Mouse (Mus musculus): ENCODE results near the gene Cyp4f40.
"Not testable (repeated sequence)": the region's sequence is repeated elsewhere in the genome, so short reads cannot be mapped to it uniquely, and the experiment has no call there.

The Cyp4f40 gene

GRCm38 (mm10) chr17:32658712-32659111 is at the start of gene Cyp4f40:
Gene Cyp4f40 (plus strand): TSS chr17:32658900.
- no peak for DNase-seq (ENCODE audit: low spot score in 2 of 2)

- not testable (repeated sequence) for DNase-seq (ENCODE audit: low spot score in 2 of 2)
These were observed 48.5 kb upstream of the Cyp4f40 start for GRCm38 (mm10) chr17:32610231-32610630.

- DNase-seq (ENCODE audit: low spot score in 2 of 2) = no peak
These were observed 47.8 kb upstream of the Cyp4f40 start for GRCm38 (mm10) chr17:32610896-32611295.

GRCm38 (mm10) chr17:32612417-32612816 is 46.3 kb upstream of the Cyp4f40 start:
- DNase-seq (ENCODE audit: low spot score in 2 of 2) = no peak

- DNase-seq (ENCODE audit: low spot score in 2 of 2) = no peak
These were observed 41.4 kb upstream of the Cyp4f40 start for GRCm38 (mm10) chr17:32617252-32617651.

- DNase-seq (ENCODE audit: low spot score in 2 of 2) = not testable (repeated sequence)
These were observed 37.7 kb upstream of the Cyp4f40 start, which contains the start of gene Cyp4f37 for GRCm38 (mm10) chr17:32621018-32621417. Gene Cyp4f37 (plus strand): TSS chr17:32621309.

DNA sequence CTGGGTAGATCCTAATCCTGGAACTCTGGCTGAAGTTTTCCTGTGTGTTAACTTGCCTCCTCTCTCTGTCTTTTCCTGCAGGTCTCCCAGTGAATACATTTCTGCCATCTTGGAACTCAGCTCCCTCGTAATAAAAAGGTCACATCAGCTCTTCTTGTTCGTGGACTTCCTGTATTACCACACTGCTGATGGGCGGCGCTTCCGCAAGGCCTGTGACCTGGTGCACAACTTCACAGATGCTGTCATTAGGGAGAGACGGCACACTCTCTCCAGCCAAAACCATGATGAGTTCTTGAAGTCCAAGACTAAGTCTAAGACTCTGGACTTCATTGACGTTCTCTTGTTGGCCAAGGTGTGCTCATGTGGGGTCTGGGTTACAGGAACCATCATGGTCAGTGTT is 29.0 kb upstream of the Cyp4f40 start:
- DNase-seq (ENCODE audit: low spot score in 2 of 2) = not testable (repeated sequence)

- no peak for DNase-seq (ENCODE audit: low spot score in 2 of 2)
These were observed 26.8 kb upstream of the Cyp4f40 start for GRCm38 (mm10) chr17:32631936-32632335.

- DNase-seq (ENCODE audit: low spot score in 2 of 2) = not testable (repeated sequence)
These were observed 24.3 kb upstream of the Cyp4f40 start for GRCm38 (mm10) chr17:32634242-32634971.

DNA sequence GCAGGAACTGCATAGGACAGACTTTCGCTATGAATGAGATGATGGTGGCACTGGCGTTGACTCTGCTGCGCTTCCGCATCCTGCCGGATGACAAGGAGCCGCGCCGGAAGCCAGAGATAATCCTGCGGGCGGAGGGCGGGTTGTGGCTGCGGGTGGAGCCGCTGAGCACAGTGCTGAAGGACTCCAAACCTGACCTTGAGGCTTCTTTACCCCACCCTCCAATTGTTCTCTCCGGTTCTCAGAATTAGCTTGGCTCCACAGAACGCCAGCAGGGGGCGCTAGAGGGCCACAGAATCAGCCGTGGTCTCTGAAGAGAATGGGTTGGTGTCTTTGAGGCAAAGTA is 23.8 kb upstream of the Cyp4f40 start:
- peak; percentile 88 to 92 for DNase-seq (ENCODE audit: low spot score in 2 of 2)

GRCm38 (mm10) chr17:32636341-32636740 is 22.4 kb upstream of the Cyp4f40 start:
- no peak for DNase-seq (ENCODE audit: low spot score in 2 of 2)

DNA sequence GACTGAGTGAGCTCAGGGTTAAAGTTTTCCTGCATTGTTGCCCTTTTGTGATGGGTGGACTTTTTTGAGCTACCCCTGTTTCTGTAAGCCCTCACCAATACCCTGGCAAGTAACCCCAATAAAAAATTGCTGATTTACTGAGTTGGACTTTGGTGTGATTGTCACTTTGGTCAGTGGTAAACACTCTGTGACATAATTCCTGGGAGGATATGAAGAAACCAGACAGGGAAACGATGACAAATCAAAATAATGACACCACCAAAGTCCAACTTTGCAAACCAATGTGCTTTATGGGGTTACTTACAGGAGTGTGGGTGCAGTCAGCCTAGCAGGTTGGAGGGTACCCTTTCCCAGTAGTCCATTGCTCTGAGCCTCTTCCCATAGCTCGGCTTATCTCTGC is 21.5 kb upstream of the Cyp4f40 start:
- no peak for DNase-seq (ENCODE audit: low spot score in 2 of 2)

- DNase-seq (ENCODE audit: low spot score in 2 of 2) = no peak
These were observed 12.1 kb upstream of the Cyp4f40 start for GRCm38 (mm10) chr17:32646631-32647030.

DNA sequence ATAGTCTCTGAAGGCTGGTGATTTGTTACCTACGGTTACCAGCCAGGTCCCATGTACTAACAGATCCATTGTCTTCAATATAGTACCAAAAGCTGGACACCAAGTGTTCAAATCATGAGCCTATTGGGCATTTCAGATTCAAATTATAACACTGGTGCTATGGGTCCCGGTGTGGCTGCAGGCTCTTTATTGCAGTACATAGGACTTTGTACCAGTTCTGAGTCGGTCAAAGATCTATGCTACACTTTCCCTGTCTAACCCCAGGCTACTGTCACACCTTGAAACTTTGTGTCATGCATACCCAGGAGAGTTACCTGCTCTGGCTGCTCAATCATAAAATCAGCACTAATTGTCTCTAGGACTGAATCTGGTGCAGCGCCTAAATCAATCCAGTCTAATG is 4.8 kb upstream of the Cyp4f40 start:
- no peak for DNase-seq (ENCODE audit: low spot score in 2 of 2)

- DNase-seq (ENCODE audit: low spot score in 2 of 2) = no peak
These were observed 1.7 kb upstream of the Cyp4f40 start for GRCm38 (mm10) chr17:32657041-32657440.

- no peak for DNase-seq (ENCODE audit: low spot score in 2 of 2)
These were observed 454 bp upstream of the Cyp4f40 start for GRCm38 (mm10) chr17:32658246-32658645.

DNA sequence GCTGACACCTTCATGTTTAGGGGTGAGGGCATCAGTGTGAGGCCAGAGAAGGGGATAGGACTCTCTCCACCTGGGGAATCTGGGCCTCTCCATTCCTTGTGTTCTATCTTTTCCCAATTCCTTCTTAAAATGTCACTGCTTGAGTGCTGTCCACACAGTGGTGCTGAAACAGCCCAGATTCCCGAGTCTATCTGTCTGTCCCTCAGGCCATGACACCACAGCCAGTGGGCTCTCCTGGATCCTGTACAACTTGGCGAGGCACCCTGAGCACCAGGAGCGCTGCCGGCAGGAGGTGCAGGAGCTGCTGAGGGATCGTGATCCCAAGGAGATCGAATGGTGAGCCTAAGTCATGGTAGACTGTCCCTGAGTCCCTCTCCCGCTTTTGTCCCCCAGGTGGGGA is 15.3 kb downstream of the Cyp4f40 start:
- no peak for DNase-seq (ENCODE audit: low spot score in 2 of 2)

- DNase-seq (ENCODE audit: low spot score in 2 of 2) = no peak
These were observed 17.4 kb downstream of the Cyp4f40 start for GRCm38 (mm10) chr17:32676040-32676635.

DNA sequence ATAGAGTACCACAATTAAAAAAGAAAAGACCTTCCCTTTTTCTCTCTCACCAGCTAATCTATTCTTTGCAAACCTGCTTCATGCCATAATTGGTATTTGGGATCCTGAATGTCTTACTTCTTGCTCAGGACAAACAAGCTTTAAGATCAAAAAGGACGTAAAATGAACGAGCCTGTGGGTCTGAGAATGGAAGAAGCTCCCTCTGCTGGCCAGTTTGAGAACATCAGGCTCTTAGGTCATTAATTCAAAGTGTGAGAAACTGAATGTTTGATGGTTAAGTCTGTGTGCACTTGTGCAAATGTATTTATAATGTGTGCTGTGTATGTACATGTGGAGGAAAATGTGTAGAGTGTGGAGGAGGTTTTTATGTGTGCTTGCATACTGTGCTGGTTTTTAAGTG is 21.7 kb downstream of the Cyp4f40 start:
- peak; percentile 11 to 21 for DNase-seq (ENCODE audit: low spot score in 2 of 2)

DNA sequence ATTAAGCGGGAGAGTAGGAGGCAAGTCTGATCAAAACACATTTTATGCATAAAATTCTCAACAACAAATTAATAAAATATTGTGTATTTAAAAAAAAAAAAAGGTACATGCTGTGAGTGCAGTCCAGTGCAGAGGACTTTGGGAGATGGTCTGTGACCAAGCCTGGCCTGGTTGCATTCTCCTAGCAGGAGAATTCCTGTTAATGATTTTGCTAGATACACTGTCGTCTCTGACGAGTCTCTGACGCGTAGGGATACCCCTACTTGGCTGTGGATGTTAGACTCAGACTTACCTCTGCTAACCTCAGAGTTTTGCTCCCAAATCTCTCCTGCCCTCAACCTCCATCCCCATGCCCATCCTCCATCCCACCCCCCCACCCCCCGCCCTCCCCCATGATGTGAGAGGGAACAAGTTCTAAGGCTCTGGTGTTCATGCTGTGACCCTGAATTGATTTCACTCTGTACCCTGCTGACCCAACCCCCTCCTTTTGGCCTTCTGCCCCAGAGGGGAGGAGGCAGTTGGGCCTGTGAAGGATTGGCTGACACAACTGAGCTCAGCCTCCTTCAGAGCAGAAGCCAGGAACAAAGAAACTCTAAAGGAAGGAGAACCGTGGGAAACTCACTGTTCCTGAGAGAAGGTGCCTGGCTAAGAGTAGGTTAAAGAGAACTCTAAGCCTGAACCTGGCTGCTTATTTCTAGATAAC is 26.5 kb downstream of the Cyp4f40 start, which contains the start of gene Cyp4f15:
TSS of gene Cyp4f15 (plus strand) at position 580 of the 703 bp plus-strand sequence.
- DNase-seq (ENCODE audit: low spot score in 2 of 2) = peak; percentile 10 to 44

DNA sequence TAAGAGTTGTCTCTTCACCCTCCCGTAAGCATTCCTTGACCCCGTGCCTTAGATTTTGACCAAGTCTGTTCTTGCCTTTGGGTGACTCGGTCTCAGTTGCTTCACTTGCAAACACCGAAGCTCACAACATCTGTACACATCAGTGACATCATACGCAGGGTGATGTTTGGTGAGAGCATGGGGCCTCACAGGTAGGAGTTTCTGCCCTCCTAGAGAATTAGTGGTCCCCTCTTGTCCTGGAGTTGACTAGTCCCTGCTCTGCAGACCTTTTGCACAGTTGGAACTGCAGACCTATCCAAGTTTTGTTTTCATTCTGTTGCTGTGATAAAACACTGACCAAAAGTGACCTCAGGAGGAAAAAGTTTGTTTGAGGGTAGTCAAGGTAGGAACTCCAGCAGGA is 28.0 kb downstream of the Cyp4f40 start:
- no peak for DNase-seq (ENCODE audit: low spot score in 2 of 2)

DNA sequence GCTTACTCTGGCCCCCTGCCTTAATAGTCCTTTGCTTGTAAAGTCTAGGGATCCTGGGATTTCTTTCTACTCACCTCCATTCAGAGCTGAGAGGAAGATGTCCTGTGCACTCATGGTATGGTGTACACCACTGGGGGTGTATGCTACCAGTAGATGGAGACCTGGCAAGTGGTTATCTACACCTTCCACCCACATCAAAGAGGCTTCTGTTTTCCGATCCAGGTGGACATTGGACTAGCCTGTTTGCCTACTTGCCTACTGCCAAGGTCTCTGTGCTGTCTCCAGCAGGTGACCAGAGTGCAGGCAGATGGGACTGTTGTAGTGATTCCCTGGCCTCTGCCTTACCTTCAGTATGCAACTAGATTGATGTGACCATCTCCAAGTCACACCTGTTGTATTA is 32.3 kb downstream of the Cyp4f40 start:
- no peak for DNase-seq (ENCODE audit: low spot score in 2 of 2)

- no peak for DNase-seq (ENCODE audit: low spot score in 2 of 2)
These were observed 44.1 kb downstream of the Cyp4f40 start for GRCm38 (mm10) chr17:32702826-32703225.

All from right cerebral cortex, adult 2 months (tissue).